Mouse (Mus musculus) hindbrain, embryonic 12.5 days (tissue): ENCODE results near the gene Ipo7. TPM values are rescaled to one million over a fixed set of nuclear protein-coding genes. Genes with fewer than 3 reads are reported as not detected.

ENCODE experiments used
- ATAC-seq: fragments of 200-750 bp; cut with Nextera tagmentation; 2 replicates; pipeline ENCODE4 v1.8.0; 2017; ENCODE audit warnings: moderate TSS enrichment; ENCODE audit not compliant: low FRiP score
- H3K27ac ChIP-seq: fragments of 300-500 bp; sonication (generic); 2 replicates; pipeline ENCODE4 v1.5.1; 2016; ENCODE audit warnings: mild to moderate bottlenecking
- H3K27me3 ChIP-seq: fragments of 300-500 bp; sonication (generic); 2 replicates; pipeline ENCODE4 v1.6.1; 2016; ENCODE audit warnings: mild to moderate bottlenecking
- H3K36me3 ChIP-seq: fragments of 300-500 bp; sonication (generic); 2 replicates; pipeline ENCODE4 v1.6.1; 2016; ENCODE audit warnings: mild to moderate bottlenecking
- H3K4me1 ChIP-seq: fragments of 300-500 bp; sonication (generic); 2 replicates; pipeline ENCODE4 v1.6.1; 2016
- H3K4me2 ChIP-seq: fragments of 300-500 bp; sonication (generic); replicated peaks from 2 replicates; pipeline ENCODE4 v1.6.1; 2016; ENCODE audit warnings: mild to moderate bottlenecking
- H3K4me3 ChIP-seq: fragments of 300-500 bp; sonication (generic); 2 replicates; pipeline ENCODE4 v1.5.1; 2016; ENCODE audit warnings: mild to moderate bottlenecking
- H3K9ac ChIP-seq: fragments of 300-500 bp; sonication (generic); 2 replicates; pipeline ENCODE4 v1.6.1; 2016; ENCODE audit warnings: mild to moderate bottlenecking, moderate library complexity
- H3K9me3 ChIP-seq: fragments of 300-500 bp; sonication (generic); replicated peaks from 2 replicates; pipeline ENCODE4 v1.6.1; 2016; ENCODE audit warnings: mild to moderate bottlenecking
- WGBS: fragments of 180-500 bp; shearing (Covaris S2); methylation state at CpG from one replicate; pipeline ENCODE4 v1.1.7; 2016; 5-methylcytosine and 5-hydroxymethylcytosine counted together
- polyA plus RNA-seq: library from polyadenylated mRNA; unstranded; fragments of >200 nt; fragmentation: Nextera tagmentation; extraction: Ambion mirVana; gene quantifications from 2 replicates; pipeline ENCODE4 v1.2.1, GENCODE M21; 2016

The Ipo7 gene
- polyA plus RNA-seq, 1 experiment from 2014 or later, result 47.1 TPM

DNA sequence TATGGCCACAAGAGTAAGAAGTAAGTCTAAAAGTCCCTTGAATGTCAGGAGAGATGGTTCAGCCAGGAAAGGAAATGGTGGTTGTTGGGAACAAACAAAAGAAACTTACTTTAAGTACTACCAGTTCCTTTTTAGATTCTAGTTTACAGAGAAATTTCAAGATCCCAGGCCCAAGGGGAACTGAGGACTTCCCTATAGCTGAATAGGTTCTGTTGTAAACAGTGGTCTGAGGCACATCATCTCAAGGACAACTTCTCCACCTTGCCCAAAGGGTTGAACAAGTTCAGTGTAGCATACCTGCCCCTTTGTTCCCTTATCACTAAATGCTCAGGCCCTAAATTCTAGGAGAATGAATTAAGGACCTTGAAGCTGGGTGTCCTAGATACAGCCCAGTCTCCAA lies 16.0 kb upstream of the Ipo7 start:
- H3K4me2 ChIP-seq, result no peak overlapping the region
- no peak overlapping the region for H3K9ac ChIP-seq
- H3K36me3 ChIP-seq, result no peaks in the 10 kb centered on the region
- H3K4me1 ChIP-seq, result no peaks in the 10 kb centered on the region
- no peak for ATAC-seq
- no peaks in the 10 kb centered on the region for H3K9me3 ChIP-seq
- H3K27ac ChIP-seq, result no peak overlapping the region
- H3K27me3 ChIP-seq, result no peaks in the 10 kb centered on the region
- no peak overlapping the region for H3K4me3 ChIP-seq

DNA sequence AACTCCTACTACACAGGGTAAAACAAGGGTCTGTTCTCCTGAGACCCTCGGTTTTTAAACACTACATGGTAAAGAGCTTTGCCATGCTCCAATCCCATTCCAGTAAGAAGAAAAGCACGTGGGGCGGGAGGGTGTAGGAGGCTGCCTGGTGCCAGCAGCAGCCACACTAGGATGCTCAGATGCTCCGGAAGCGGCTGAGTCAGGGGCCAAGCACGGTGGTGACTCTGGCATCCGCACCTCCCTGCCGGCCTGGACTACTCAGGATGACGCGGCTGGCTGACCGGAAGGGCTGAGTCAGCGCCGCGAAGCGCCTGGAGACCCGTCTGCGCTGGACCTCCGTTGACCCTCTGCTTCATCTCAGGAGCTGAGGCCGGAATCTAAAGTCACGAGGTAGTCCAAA lies 15.1 kb upstream of the Ipo7 start:
- Histone ChIP-seq H3K4me3 (peak overlapping the region; percentile 9), H3K9me3 (no peaks in the 10 kb centered on the region), H3K36me3 (no peaks in the 10 kb centered on the region), H3K27me3 (no peaks in the 10 kb centered on the region), H3K4me1 (no peaks in the 10 kb centered on the region), H3K9ac (no peak overlapping the region), H3K4me2 (peak overlapping the region; percentile 42), H3K27ac (no peak overlapping the region)
- ATAC-seq, result no peak
- WGBS, result 16% methylated on average over 20 of the region's 20 CpGs

DNA sequence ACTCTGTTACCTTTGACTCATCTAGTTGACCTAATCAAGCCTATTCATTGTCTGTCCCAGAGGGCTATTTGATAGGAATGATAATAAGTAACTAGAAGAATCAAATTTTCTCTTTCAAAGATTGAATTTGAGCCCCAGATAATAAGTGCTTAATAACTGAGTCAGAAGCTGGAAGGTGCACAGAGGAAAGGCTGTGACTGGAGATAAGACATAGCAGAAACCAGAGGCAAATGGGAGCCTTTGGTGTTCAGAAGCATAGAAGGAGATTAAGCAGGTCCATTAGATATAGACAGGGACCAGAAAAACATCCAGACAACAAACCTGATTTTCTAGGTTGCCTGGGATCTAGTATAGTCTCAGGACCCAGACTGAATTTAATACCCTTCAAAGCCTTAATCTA lies 12.1 kb upstream of the Ipo7 start:
- H3K9me3 ChIP-seq, result no peaks in the 10 kb centered on the region
- H3K36me3 ChIP-seq, result no peaks in the 10 kb centered on the region
- no peaks in the 10 kb centered on the region for H3K4me1 ChIP-seq
- H3K4me3 ChIP-seq, result no peak overlapping the region
- no peak overlapping the region for H3K9ac ChIP-seq
- no peak overlapping the region for H3K27ac ChIP-seq
- H3K27me3 ChIP-seq, result no peaks in the 10 kb centered on the region
- no peak overlapping the region for H3K4me2 ChIP-seq
- ATAC-seq, result no peak

DNA sequence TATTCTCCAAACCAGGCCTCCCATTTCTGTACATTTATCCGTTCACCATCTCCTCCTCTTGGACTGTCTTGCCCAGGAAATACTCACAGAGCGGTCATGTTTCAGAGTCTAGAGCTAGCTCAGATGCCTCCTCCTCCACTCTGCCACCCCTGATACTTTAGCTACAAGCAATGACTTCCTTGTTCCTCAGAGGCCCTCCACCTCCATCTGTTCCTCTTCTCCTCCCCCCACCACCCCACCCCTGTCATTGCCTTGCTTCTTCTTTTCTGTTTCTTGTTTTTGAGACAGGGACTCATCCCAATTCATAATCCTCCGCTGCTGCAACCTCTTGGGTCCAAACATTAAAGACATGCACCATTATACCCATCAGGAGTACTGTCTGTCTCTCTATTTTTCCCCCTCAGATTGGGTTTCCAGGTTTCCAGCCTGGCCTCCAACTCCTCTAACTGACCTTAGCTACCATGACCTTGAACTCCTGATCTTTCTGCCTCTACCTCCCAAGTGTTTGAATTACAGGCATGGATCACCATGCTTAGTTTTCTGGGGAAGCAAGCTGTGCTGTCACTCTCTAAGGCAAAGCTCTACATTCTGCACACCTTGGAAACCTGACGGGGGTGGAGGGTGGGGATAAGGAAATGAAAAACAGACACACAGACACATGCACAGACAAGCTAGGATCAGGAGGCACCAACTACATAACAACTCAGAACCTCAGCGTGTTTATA lies 11.4 kb upstream of the Ipo7 start:
- H3K4me3 ChIP-seq, result no peak overlapping the region
- 79% methylated on average over 5 of the region's 5 CpGs for WGBS
- ATAC-seq, result no peak
- no peaks in the 10 kb centered on the region for H3K27me3 ChIP-seq
- no peak overlapping the region for H3K27ac ChIP-seq
- no peaks in the 10 kb centered on the region for H3K9me3 ChIP-seq
- H3K4me2 ChIP-seq, result no peak overlapping the region
- H3K9ac ChIP-seq, result no peak overlapping the region
- H3K36me3 ChIP-seq, result no peaks in the 10 kb centered on the region
- no peaks in the 10 kb centered on the region for H3K4me1 ChIP-seq

DNA sequence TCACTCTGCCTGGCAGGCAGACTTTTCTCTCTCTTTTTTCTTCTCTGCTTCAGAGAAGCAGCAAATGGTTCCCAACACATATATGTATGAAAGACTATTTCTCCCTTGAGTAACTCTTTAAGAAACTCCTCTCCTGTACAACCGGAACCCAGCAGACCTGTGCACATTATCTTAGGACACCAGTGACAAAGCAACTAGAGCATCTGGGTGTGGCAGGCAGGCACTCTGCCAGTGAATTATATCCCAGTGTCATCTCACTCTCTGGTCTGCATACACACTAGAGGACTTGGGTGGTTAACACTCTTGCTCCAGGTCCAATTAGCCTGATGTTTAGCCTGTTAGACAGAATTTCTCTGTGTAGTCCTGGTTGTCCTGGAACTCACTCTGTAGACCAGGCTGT lies 9.6 kb upstream of the Ipo7 start:
- WGBS, result 91% methylated on average over 1 of the region's 1 CpGs
- no peak overlapping the region for H3K4me2 ChIP-seq
- no peak for ATAC-seq
- H3K4me1 ChIP-seq, result no peaks in the 10 kb centered on the region
- H3K9ac ChIP-seq, result no peak overlapping the region
- no peak overlapping the region for H3K4me3 ChIP-seq
- no peaks in the 10 kb centered on the region for H3K27me3 ChIP-seq
- no peak overlapping the region for H3K27ac ChIP-seq
- H3K9me3 ChIP-seq, result no peaks in the 10 kb centered on the region
- H3K36me3 ChIP-seq, result no peaks in the 10 kb centered on the region

DNA sequence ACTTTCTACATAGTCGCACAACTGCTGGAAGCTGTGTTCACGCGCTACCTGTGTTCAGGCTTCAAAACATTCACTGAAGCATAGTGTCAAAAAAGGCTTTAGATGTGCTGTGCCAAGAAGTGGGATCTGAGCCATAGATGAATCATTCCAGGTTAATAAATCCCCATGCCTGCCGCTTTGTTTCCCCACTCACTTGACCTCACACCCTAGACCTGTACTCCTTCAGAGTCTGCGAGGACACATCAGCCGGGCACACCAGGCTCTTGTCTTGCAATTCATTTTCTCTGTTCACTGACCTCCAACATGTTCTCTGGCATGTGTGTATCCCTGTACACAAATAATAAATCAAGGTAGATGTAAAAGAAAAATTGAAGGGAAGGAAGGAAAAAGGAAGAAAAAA lies 9.0 kb upstream of the Ipo7 start:
- Histone ChIP-seq H3K9me3 (no peaks in the 10 kb centered on the region), H3K4me2 (no peak overlapping the region), H3K36me3 (no peaks in the 10 kb centered on the region), H3K27me3 (no peaks in the 10 kb centered on the region), H3K4me1 (no peaks in the 10 kb centered on the region), H3K27ac (no peak overlapping the region), H3K9ac (no peak overlapping the region), H3K4me3 (no peak overlapping the region)
- no peak for ATAC-seq
- WGBS, result 98% methylated on average over 6 of the region's 6 CpGs

DNA sequence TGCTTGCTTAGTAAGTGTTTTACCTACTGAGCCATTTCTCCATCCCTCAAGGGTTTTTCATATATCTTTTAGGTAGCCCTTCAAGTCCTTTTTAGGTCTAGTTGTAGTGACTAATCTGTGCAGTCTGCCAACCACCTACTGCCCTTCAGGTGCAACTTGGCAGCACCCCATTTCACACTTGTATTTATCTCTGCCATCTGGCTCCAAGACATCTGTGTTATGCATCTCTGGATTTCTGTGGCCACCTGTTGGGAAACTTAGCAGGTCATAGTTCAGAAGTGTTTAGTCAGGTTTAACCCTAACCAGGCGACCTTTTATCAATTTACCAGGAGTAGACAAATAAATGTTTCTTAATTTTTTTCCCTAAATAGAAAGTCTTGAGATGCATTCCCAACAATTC lies 6.7 kb upstream of the Ipo7 start:
- no peaks in the 10 kb centered on the region for H3K9me3 ChIP-seq
- ATAC-seq, result no peak
- H3K27ac ChIP-seq, result no peak overlapping the region
- no peak overlapping the region for H3K9ac ChIP-seq
- WGBS, result 47% methylated on average over 1 of the region's 1 CpGs
- no peak overlapping the region for H3K4me3 ChIP-seq
- no peak overlapping the region for H3K4me2 ChIP-seq
- H3K4me1 ChIP-seq, result no peaks in the 10 kb centered on the region
- H3K36me3 ChIP-seq, result no peaks in the 10 kb centered on the region
- H3K27me3 ChIP-seq, result no peaks in the 10 kb centered on the region

DNA sequence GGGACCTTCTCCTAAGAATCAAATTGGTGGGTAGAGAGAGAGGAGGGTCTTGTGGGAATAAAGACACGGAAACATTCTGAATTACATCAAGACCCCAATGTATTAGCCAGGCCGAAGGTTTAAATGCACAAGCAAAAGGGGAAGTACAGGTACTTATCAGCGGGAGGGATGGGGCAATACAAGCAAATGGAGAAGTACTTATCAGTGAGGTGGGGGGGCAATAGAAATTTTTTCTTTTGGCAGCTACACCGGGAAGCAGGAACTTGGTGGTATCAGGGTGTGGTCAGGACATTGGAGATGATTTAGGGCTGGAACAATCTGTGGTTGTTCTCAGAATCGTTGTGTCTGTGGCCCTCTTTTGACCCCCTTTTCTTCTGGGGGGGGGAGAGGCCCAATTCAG lies 3.8 kb upstream of the Ipo7 start:
- Histone ChIP-seq H3K4me2 (no peak overlapping the region), H3K4me3 (no peak overlapping the region), H3K36me3 (no peaks in the 10 kb centered on the region), H3K9ac (no peak overlapping the region), H3K9me3 (no peaks in the 10 kb centered on the region), H3K4me1 (peaks cover 3% of the 10 kb centered on the region), H3K27ac (no peak overlapping the region), H3K27me3 (no peaks in the 10 kb centered on the region)
- ATAC-seq, result no peak
- 92% methylated on average over 5 of the region's 5 CpGs for WGBS

DNA sequence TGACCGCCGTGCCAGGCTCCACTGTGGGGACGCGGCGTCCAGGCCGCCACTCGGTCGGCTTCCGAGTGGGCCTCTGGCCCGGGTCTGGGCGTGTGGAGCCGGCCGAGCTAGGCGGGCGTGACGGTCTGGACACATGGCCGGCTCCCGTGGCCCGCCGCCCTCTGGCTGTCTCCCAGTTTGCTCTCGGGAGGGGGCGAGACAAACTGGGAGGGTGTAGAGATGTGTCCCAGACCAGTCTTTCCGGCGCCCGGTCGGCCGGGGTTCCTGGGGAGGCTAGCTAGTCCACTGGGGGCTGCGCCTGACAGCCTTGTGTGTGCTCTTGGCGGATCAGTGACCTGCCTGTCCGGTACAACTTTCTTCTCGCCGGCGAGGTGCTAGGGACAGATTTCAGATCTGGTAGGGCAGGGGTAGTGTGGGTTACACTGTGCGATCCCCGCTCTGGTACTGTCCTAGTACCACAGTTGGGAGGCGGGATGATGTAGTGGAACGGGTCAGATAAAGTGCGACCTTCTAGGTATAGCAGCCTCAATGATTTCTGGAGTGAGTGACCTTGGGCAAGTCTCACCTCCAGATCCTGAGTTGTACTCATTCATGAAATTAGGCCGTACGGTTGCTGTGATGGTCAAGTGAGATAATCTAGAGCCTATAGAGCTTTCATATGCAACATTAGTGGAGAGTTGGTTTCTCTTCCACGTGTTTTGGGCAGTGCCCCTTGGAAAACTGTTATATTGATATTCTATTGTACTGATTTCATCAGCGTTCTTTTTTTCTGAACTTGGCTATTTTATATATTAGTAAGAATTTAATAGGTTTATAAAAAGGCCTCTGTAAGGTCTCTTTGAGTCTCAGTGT lies 783 bp downstream of the Ipo7 start:
- Histone ChIP-seq H3K27ac (peak overlapping the region; percentile 90), H3K36me3 (no peaks in the 10 kb centered on the region), H3K9me3 (no peaks in the 10 kb centered on the region), H3K4me3 (peak overlapping the region; percentile 99), H3K4me2 (peak overlapping the region; percentile 92), H3K9ac (peak overlapping the region; percentile 97), H3K27me3 (no peaks in the 10 kb centered on the region), H3K4me1 (peaks cover 6% of the 10 kb centered on the region)
- under 1% methylated on average over 32 of the region's 42 CpGs for WGBS
- ATAC-seq, result peak; percentile 87

DNA sequence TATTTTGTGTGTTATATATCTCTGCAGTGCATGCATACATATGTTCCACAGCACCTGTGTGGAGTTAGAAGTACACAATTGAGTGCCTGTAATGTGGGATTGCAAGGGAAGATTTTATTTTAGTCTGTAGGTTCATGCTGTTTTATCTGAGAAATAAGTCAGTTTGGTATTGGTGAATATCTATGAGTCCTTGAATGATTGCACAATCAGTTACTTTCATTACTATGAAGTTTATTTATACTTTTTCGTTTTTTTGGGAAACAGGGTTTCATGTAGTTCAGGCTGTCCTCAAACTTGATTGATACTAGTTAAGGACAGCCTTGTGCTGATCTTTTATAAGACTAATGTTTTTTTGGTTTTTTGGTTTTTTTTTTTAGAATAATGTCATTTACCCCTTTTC lies 5.5 kb downstream of the Ipo7 start:
- H3K27me3 ChIP-seq, result no peaks in the 10 kb centered on the region
- no peaks in the 10 kb centered on the region for H3K9me3 ChIP-seq
- no peak overlapping the region for H3K4me3 ChIP-seq
- ATAC-seq, result no peak
- peaks cover 6% of the 10 kb centered on the region for H3K4me1 ChIP-seq
- H3K4me2 ChIP-seq, result no peak overlapping the region
- no peak overlapping the region for H3K27ac ChIP-seq
- H3K9ac ChIP-seq, result no peak overlapping the region
- 94% methylated on average over 1 of the region's 1 CpGs for WGBS
- peaks cover 6% of the 10 kb centered on the region; the same call in 1 of the 2 replicates for H3K36me3 ChIP-seq

DNA sequence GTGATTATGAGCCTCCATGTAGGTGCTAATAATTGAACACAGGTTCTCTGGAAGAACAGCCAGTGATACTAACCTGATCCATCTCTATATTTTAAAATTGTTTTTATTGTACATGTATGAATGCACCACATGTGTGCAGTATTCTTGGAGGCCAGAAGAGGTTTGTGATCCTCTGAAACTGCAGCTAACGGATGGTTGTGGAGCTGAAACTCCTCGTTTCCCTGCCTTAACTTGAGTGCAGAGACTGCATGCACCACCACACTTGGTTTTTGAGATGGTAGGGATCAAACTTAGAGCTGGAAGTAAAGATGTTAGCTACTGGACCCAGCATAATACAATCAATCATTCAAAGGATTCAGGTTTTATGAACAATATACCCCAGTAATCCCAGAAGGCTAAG lies 8.5 kb downstream of the Ipo7 start:
- 85% methylated on average over 2 of the region's 2 CpGs for WGBS
- Histone ChIP-seq H3K36me3 (peaks cover 18% of the 10 kb centered on the region; the same call in 1 of the 2 replicates), H3K27ac (no peak overlapping the region), H3K9ac (no peak overlapping the region), H3K4me1 (no peaks in the 10 kb centered on the region), H3K4me2 (no peak overlapping the region), H3K4me3 (no peak overlapping the region), H3K27me3 (no peaks in the 10 kb centered on the region), H3K9me3 (no peaks in the 10 kb centered on the region)
- no peak for ATAC-seq

DNA sequence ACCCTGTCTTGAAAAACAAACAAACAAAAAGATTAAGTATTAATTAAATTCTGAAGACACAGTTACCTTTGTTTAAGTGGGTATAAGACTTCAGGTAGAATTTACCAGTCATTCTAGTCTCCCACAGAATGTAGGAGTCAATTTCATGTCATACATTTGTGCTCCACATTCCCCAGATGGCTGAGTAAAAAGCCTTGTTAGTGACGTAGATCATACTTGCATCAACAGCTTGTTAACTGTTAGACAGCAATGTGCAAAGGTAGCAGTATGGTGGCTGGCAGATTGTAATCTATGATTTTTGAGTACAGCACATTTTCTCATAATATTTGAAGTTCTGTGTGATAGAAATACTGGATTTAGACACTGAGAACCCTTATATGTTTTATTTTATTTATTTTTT lies 10.8 kb downstream of the Ipo7 start:
- no peak overlapping the region for H3K9ac ChIP-seq
- 70% methylated on average over 1 of the region's 1 CpGs for WGBS
- no peak for ATAC-seq
- no peaks in the 10 kb centered on the region for H3K27me3 ChIP-seq
- H3K4me1 ChIP-seq, result no peaks in the 10 kb centered on the region
- peaks cover 31% of the 10 kb centered on the region for H3K36me3 ChIP-seq
- H3K27ac ChIP-seq, result no peak overlapping the region
- no peaks in the 10 kb centered on the region for H3K9me3 ChIP-seq
- H3K4me3 ChIP-seq, result no peak overlapping the region
- H3K4me2 ChIP-seq, result no peak overlapping the region

DNA sequence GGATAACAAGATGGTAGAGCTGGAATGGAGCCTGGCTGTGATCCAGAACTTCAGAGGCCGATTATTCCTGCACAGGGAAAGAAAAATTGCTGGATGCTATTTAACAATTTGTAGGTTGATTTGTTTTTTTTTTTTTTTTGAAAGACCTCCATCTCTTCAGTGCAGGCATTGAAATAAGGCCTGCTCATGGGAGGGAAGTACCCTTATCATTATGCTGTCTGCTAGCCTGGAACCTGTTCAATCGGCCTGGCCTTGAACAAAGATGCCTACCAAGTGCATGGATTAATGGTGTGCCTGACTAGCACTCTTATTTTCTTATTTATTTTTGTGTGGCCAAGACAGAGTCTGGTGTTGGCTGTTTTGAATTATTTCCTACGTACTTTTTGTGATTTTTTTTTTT lies 12.3 kb downstream of the Ipo7 start:
- H3K36me3 ChIP-seq, result peaks cover 30% of the 10 kb centered on the region
- H3K4me1 ChIP-seq, result no peaks in the 10 kb centered on the region
- 87% methylated on average over 3 of the region's 3 CpGs for WGBS
- no peak overlapping the region for H3K27ac ChIP-seq
- H3K9me3 ChIP-seq, result no peaks in the 10 kb centered on the region
- H3K27me3 ChIP-seq, result no peaks in the 10 kb centered on the region
- no peak overlapping the region for H3K9ac ChIP-seq
- H3K4me2 ChIP-seq, result no peak overlapping the region
- ATAC-seq, result no peak
- H3K4me3 ChIP-seq, result no peak overlapping the region
